Mouse (Mus musculus): ENCODE measurements at regions not wholly inside any gene's neighbourhood (a gene's known extent, or its start where the extent isn't known, plus 50 kb on each side); places are given as distances from the start of the nearest gene placed in this dataset.

- H3K4me1 ChIP-seq (ENCODE audit: control insufficient read depth in 2 of 2, insufficient read depth in 2 of 2, low read length in 2 of 2, poor library complexity in 1 of 2) = no peaks in the 10 kb centered on the region
- no peak overlapping the region for H3K27ac ChIP-seq (ENCODE audit: insufficient read depth, low read depth, low read length, poor library complexity, severe bottlenecking)
- H3K9ac ChIP-seq (ENCODE audit: insufficient read depth, low read depth, low read length, poor library complexity, severe bottlenecking) = no peak overlapping the region
- TF ChIP-seq ZNF384 (IDR thresholded peaks at IDR 0.05; ENCODE audit: low read depth, low read length) (no peak), HCFC1 (IDR thresholded peaks at IDR 0.05; ENCODE audit: borderline replicate concordance, insufficient read depth, low read length) (no peak), CHD2 (IDR thresholded peaks at IDR 0.05; ENCODE audit: low read depth, low read length) (no peak), MAFK (IDR thresholded peaks at IDR 0.05; ENCODE audit: insufficient read depth, low read depth, low read length) (no peak), ZC3H11A (IDR thresholded peaks at IDR 0.05; ENCODE audit: borderline replicate concordance, low read depth, low read length) (no peak)
- no peaks in the 10 kb centered on the region for H3K9me3 ChIP-seq (ENCODE audit: control insufficient read depth, insufficient read depth, low read depth, low read length)
- H3K4me3 ChIP-seq (ENCODE audit: insufficient read depth in 1 of 2, low read depth in 1 of 2, low read length in 2 of 2, poor library complexity in 1 of 2, severe bottlenecking in 1 of 2) = no peak overlapping the region
- in situ Hi-C loops (cut with MboI; ENCODE audit: low sequenced_read_pairs in 2 of 2, unreplicated experiment in 2 of 2) = no loop called here
- no peaks in the 10 kb centered on the region for H3K36me3 ChIP-seq (ENCODE audit: control insufficient read depth, insufficient read depth, low read length, poor library complexity, severe bottlenecking)
- DNase-seq (ENCODE audit: low read depth, low spot score) = no peak
These were observed 108.4 kb downstream of the Sp3 start for GRCm38 (mm10) chr2:72871836-72872235.

DNA sequence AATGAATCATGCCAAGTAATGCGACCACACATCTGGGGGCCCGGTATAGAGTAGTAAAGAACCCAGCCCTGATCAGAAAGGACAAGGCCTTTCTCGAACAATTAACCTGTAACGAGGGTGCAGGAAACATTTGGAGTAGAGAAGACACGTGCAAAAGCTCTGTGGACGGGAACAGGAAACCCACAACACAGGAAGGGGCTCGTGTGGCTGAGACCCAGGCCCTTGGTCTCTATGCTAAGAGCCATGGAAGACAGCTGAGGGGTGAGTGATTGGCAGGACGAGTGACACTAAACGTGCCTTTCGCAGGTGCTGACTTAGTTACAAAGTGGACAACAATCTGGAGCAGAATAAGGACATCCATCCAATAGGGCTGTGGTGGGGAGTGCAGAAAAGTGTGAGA is 106.3 kb downstream of the Sp3 start:
- Histone ChIP-seq H3K36me3 (ENCODE audit: control insufficient read depth, insufficient read depth, low read length, poor library complexity, severe bottlenecking) (no peaks in the 10 kb centered on the region), H3K4me1 (ENCODE audit: control insufficient read depth in 2 of 2, insufficient read depth in 2 of 2, low read length in 2 of 2, poor library complexity in 1 of 2) (no peaks in the 10 kb centered on the region), H3K9me3 (ENCODE audit: control insufficient read depth, insufficient read depth, low read depth, low read length) (no peaks in the 10 kb centered on the region), H3K27ac (ENCODE audit: insufficient read depth, low read depth, low read length, poor library complexity, severe bottlenecking) (no peak overlapping the region), H3K9ac (ENCODE audit: insufficient read depth, low read depth, low read length, poor library complexity, severe bottlenecking) (no peak overlapping the region), H3K4me3 (ENCODE audit: insufficient read depth in 1 of 2, low read depth in 1 of 2, low read length in 2 of 2, poor library complexity in 1 of 2, severe bottlenecking in 1 of 2) (no peak overlapping the region)
- in situ Hi-C loops (cut with MboI; ENCODE audit: low sequenced_read_pairs in 2 of 2, unreplicated experiment in 2 of 2) = no loop called here
- TF ChIP-seq HCFC1 (IDR thresholded peaks at IDR 0.05; ENCODE audit: borderline replicate concordance, insufficient read depth, low read length) (no peak), CHD2 (IDR thresholded peaks at IDR 0.05; ENCODE audit: low read depth, low read length) (no peak), MAFK (IDR thresholded peaks at IDR 0.05; ENCODE audit: insufficient read depth, low read depth, low read length) (no peak), ZC3H11A (IDR thresholded peaks at IDR 0.05; ENCODE audit: borderline replicate concordance, low read depth, low read length) (no peak), ZNF384 (IDR thresholded peaks at IDR 0.05; ENCODE audit: low read depth, low read length) (no peak)
- no peak for DNase-seq (ENCODE audit: low read depth, low spot score)

DNA sequence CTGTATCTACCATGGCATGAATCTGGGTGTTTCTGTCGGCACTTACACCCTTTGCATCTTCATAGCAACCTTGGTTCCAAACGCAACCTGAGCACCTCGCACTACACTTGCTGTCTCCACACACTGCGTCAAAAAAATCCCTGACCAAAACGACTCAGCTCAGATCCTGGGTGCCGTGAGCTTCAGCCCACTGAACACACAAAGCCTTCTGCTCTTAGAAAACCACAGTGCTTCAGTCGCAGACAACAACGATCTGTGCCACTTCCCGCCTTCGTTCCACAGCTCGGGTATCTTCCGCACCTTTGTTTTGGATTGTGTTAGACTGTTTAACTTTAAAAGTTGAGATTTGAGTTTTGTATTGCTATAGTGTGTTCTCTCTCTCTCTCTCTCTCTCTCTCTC is 105.7 kb downstream of the Sp3 start:
- Histone ChIP-seq H3K9me3 (ENCODE audit: control insufficient read depth, insufficient read depth, low read depth, low read length) (no peaks in the 10 kb centered on the region), H3K4me1 (ENCODE audit: control insufficient read depth in 2 of 2, insufficient read depth in 2 of 2, low read length in 2 of 2, poor library complexity in 1 of 2) (no peaks in the 10 kb centered on the region), H3K9ac (ENCODE audit: insufficient read depth, low read depth, low read length, poor library complexity, severe bottlenecking) (no peak overlapping the region), H3K4me3 (ENCODE audit: insufficient read depth in 1 of 2, low read depth in 1 of 2, low read length in 2 of 2, poor library complexity in 1 of 2, severe bottlenecking in 1 of 2) (no peak overlapping the region), H3K36me3 (ENCODE audit: control insufficient read depth, insufficient read depth, low read length, poor library complexity, severe bottlenecking) (no peaks in the 10 kb centered on the region), H3K27ac (ENCODE audit: insufficient read depth, low read depth, low read length, poor library complexity, severe bottlenecking) (no peak overlapping the region)
- in situ Hi-C loops (cut with MboI; ENCODE audit: low sequenced_read_pairs in 2 of 2, unreplicated experiment in 2 of 2) = no loop called here
- TF ChIP-seq CHD2 (IDR thresholded peaks at IDR 0.05; ENCODE audit: low read depth, low read length) = no peak
- no peak for TF ChIP-seq MAFK (IDR thresholded peaks at IDR 0.05; ENCODE audit: insufficient read depth, low read depth, low read length)
- no peak for TF ChIP-seq HCFC1 (IDR thresholded peaks at IDR 0.05; ENCODE audit: borderline replicate concordance, insufficient read depth, low read length)
- TF ChIP-seq ZNF384 (IDR thresholded peaks at IDR 0.05; ENCODE audit: low read depth, low read length) = no peak
- TF ChIP-seq ZC3H11A (IDR thresholded peaks at IDR 0.05; ENCODE audit: borderline replicate concordance, low read depth, low read length) = no peak
- DNase-seq (ENCODE audit: low read depth, low spot score) = no peak

DNA sequence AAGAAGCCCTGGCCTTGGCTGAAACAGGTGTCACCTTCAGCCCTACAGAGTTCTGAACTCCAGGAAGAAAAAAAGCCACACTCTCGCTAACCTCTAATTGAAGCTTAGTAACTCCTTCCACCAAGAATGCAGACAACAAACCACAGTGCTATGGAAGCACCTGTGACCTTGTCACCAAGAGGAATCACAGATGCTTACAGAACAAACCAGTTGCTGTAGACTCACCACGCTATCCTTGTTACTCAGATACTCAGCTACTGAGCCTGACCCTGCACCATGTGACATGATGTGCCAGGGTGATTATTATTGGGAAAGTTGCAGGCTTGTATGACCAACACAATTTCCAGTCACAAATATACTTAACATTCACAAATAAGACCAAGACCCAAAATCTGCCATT is 104.6 kb downstream of the Sp3 start:
- no peak for DNase-seq (ENCODE audit: low read depth, low spot score)
- TF ChIP-seq ZNF384 (IDR thresholded peaks at IDR 0.05; ENCODE audit: low read depth, low read length) (no peak), ZC3H11A (IDR thresholded peaks at IDR 0.05; ENCODE audit: borderline replicate concordance, low read depth, low read length) (no peak)
- in situ Hi-C loops (cut with MboI; ENCODE audit: low sequenced_read_pairs in 2 of 2, unreplicated experiment in 2 of 2) = no loop called here

GRCm38 (mm10) chr2:72880016-72880415 is 100.2 kb downstream of the Sp3 start:
- no peak overlapping the region for H3K27ac ChIP-seq (ENCODE audit: insufficient read depth, low read depth, low read length, poor library complexity, severe bottlenecking)
- no peaks in the 10 kb centered on the region for H3K36me3 ChIP-seq (ENCODE audit: control insufficient read depth, insufficient read depth, low read length, poor library complexity, severe bottlenecking)
- in situ Hi-C loops (cut with MboI; ENCODE audit: low sequenced_read_pairs in 2 of 2, unreplicated experiment in 2 of 2) = no loop called here
- H3K9ac ChIP-seq (ENCODE audit: insufficient read depth, low read depth, low read length, poor library complexity, severe bottlenecking) = no peak overlapping the region
- no peaks in the 10 kb centered on the region for H3K9me3 ChIP-seq (ENCODE audit: control insufficient read depth, insufficient read depth, low read depth, low read length)
- H3K4me3 ChIP-seq (ENCODE audit: insufficient read depth in 1 of 2, low read depth in 1 of 2, low read length in 2 of 2, poor library complexity in 1 of 2, severe bottlenecking in 1 of 2) = no peak overlapping the region
- no peak for TF ChIP-seq MAFK (IDR thresholded peaks at IDR 0.05; ENCODE audit: insufficient read depth, low read depth, low read length)
- no peak for TF ChIP-seq ZNF384 (IDR thresholded peaks at IDR 0.05; ENCODE audit: low read depth, low read length)
- no peak for TF ChIP-seq CHD2 (IDR thresholded peaks at IDR 0.05; ENCODE audit: low read depth, low read length)
- no peak for TF ChIP-seq ZC3H11A (IDR thresholded peaks at IDR 0.05; ENCODE audit: borderline replicate concordance, low read depth, low read length)
- TF ChIP-seq HCFC1 (IDR thresholded peaks at IDR 0.05; ENCODE audit: borderline replicate concordance, insufficient read depth, low read length) = no peak
- DNase-seq (ENCODE audit: low read depth, low spot score) = no peak
- H3K4me1 ChIP-seq (ENCODE audit: control insufficient read depth in 2 of 2, insufficient read depth in 2 of 2, low read length in 2 of 2, poor library complexity in 1 of 2) = no peaks in the 10 kb centered on the region

More for the DNA sequence above, 104.6 kb downstream of the Sp3 start:
- no peaks in the 10 kb centered on the region for H3K36me3 ChIP-seq (ENCODE audit: control insufficient read depth, insufficient read depth, low read length, poor library complexity, severe bottlenecking)
- H3K27ac ChIP-seq (ENCODE audit: insufficient read depth, low read depth, low read length, poor library complexity, severe bottlenecking) = no peak overlapping the region
- H3K9me3 ChIP-seq (ENCODE audit: control insufficient read depth, insufficient read depth, low read depth, low read length) = no peaks in the 10 kb centered on the region
- no peak overlapping the region for H3K9ac ChIP-seq (ENCODE audit: insufficient read depth, low read depth, low read length, poor library complexity, severe bottlenecking)
- H3K4me3 ChIP-seq (ENCODE audit: insufficient read depth in 1 of 2, low read depth in 1 of 2, low read length in 2 of 2, poor library complexity in 1 of 2, severe bottlenecking in 1 of 2) = no peak overlapping the region
- H3K4me1 ChIP-seq (ENCODE audit: control insufficient read depth in 2 of 2, insufficient read depth in 2 of 2, low read length in 2 of 2, poor library complexity in 1 of 2) = no peaks in the 10 kb centered on the region
